Mouse (Mus musculus) natural killer cell, adult 2 months (primary cell): ENCODE measurements around the gene Psors1c2.
"Not testable (repeated sequence)": the region's sequence is repeated elsewhere in the genome, so short reads cannot be mapped to it uniquely, and the experiment has no call there.

Experiments used
- DNase-seq, 2 experiments: peaks; one replicate each; pipeline ENCODE4 v3.0.0; 2022; ENCODE audit warnings: low spot score in 2 of 2

Psors1c2 gene

GRCm38 (mm10) chr17:35532901-35533300 is at the start of gene Psors1c2:
Gene Psors1c2, plus strand, starts transcription at chr17:35533201.
- DNase-seq: no peak

- DNase-seq: peak; percentile 52 to 63
These were observed 48.9 kb upstream of the Psors1c2 start for GRCm38 (mm10) chr17:35484066-35484465.

DNA sequence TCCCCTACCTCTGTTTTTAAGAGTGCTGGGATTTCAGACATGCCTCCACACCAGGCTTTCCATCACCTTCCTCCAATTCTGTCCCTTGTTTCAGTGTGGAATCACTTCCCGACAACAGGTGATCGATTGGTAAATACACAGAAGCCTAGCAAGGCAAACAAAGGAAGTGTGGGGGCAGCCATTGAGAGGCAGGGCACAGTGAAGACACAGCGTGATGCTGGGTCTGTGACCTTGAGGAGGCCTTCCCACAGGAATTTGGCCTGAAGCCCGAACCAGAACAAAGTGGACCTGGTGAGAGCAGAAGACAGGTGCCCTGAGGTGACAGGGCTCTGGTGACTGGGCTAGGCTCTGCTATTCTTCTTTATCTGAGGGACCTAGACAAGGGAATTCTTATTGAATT is 47.3 kb upstream of the Psors1c2 start:
- no peak for DNase-seq

GRCm38 (mm10) chr17:35486726-35487125 is 46.3 kb upstream of the Psors1c2 start:
- no peak for DNase-seq

DNA sequence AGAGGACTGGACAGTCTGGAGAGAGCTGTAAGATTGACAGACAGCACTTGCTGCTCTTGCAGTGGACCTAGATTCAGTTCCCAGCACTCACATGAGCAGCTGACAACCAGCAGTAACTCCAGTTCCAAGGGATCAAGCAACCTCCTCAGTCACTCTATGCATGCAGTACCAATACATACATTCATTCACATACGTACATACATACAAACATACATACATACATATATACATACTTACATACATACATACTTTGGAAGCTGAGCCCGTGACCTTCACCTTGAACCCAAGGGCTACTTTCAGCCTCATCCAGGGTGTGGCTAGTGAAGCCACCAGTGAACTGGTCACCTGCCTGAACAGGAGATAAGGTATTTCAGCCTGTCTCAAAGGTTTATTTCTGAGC is 45.0 kb upstream of the Psors1c2 start:
- no peak for DNase-seq

- no peak for DNase-seq
These were observed 42.7 kb upstream of the Psors1c2 start for GRCm38 (mm10) chr17:35490320-35490719.

- DNase-seq: no peak
These were observed 35.9 kb upstream of the Psors1c2 start for GRCm38 (mm10) chr17:35497124-35497523.

GRCm38 (mm10) chr17:35502226-35502625 is 30.8 kb upstream of the Psors1c2 start:
- no peak for DNase-seq

GRCm38 (mm10) chr17:35502762-35503161 is 30.2 kb upstream of the Psors1c2 start:
- DNase-seq: no peak

- no peak for DNase-seq
These were observed 29.2 kb upstream of the Psors1c2 start for GRCm38 (mm10) chr17:35503849-35504248.

- no peak for DNase-seq
These were observed 28.1 kb upstream of the Psors1c2 start for GRCm38 (mm10) chr17:35504628-35505481.

- DNase-seq: no peak
These were observed 27.2 kb upstream of the Psors1c2 start, which contains the start of gene Pou5f1 for GRCm38 (mm10) chr17:35505776-35506175. Gene Pou5f1, plus strand, starts transcription at chr17:35506018.

GRCm38 (mm10) chr17:35506881-35507280 is 26.1 kb upstream of the Psors1c2 start:
- DNase-seq: no peak

- peak; percentile 61 to 76 for DNase-seq
These were observed 25.3 kb upstream of the Psors1c2 start for GRCm38 (mm10) chr17:35507556-35508260.

GRCm38 (mm10) chr17:35508279-35508678 is 24.7 kb upstream of the Psors1c2 start:
- not testable (repeated sequence) for DNase-seq

DNA sequence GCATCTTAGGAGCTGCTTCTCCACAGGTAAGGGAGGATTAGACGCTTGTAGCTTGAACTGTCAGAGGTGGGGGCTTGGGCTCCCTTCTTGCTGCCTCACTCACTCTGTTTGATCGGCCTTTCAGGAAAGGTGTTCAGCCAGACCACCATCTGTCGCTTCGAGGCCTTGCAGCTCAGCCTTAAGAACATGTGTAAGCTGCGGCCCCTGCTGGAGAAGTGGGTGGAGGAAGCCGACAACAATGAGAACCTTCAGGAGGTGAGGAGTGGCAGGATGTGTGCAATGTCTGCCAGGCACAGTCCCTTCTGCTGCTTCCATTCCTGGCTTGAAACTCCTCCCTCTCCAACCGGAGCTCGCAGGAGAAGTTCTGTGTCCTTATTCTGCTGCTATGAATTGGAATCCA is 23.7 kb upstream of the Psors1c2 start:
- DNase-seq: peak; percentile 34 to 46

GRCm38 (mm10) chr17:35512916-35513626 is 19.9 kb upstream of the Psors1c2 start:
- no peak for DNase-seq

- peak; percentile 71 to 77 for DNase-seq
These were observed 19.1 kb upstream of the Psors1c2 start for GRCm38 (mm10) chr17:35513886-35514285.

DNA sequence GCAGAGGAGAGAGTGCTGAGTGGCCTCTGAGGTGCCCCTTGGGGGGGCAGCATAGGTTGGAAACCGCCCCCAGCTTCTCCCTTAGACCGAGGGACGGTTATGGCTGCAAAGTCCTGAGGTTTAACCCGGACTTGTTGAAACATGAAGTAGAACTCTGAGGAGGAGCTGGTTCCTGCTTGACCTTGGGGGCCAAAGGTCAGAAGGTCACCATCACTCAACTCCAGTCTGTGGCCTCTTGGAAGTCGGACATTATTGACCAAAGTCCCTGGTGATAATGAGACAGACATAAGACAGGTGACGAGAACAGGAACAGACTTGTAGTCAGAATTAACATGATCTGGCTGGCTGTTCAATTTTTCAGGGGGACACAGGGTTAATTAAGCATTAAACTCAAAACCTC is 18.2 kb upstream of the Psors1c2 start:
- DNase-seq: no peak

GRCm38 (mm10) chr17:35515911-35516640 is 16.9 kb upstream of the Psors1c2 start:
- DNase-seq: no peak
